Mouse (Mus musculus) neural tube, embryonic 13.5 days (tissue): ENCODE data around the gene Gm43064. TPM values are rescaled to one million over a fixed set of nuclear protein-coding genes. Genes with fewer than 3 reads are reported as not detected.
"Not testable (repeated sequence)": the region's sequence is repeated elsewhere in the genome, so short reads cannot be mapped to it uniquely, and the experiment has no call there.

Experiments
- ATAC-seq: fragments of 200-750 bp; cut with Nextera tagmentation; 2 replicates; pipeline ENCODE4 v1.8.0; 2017; ENCODE audit warnings: low read depth, mild to moderate bottlenecking, moderate TSS enrichment, moderate library complexity
- H3K27ac ChIP-seq: fragments of 300-500 bp; sonication (generic); replicated peaks from 2 replicates; pipeline ENCODE4 v1.5.1; 2015; ENCODE audit warnings: moderate library complexity, mild to moderate bottlenecking, inconsistent platforms
- H3K27me3 ChIP-seq: fragments of 300-500 bp; sonication (generic); 2 replicates; pipeline ENCODE4 v1.6.1; 2015; ENCODE audit warnings: mild to moderate bottlenecking, inconsistent platforms
- H3K36me3 ChIP-seq: fragments of 300-500 bp; sonication (generic); 2 replicates; pipeline ENCODE4 v1.6.1; 2015; ENCODE audit warnings: mild to moderate bottlenecking, inconsistent platforms
- H3K4me1 ChIP-seq: fragments of 300-500 bp; sonication (generic); replicated peaks from 2 replicates; pipeline ENCODE4 v1.6.1; 2015; ENCODE audit warnings: inconsistent platforms
- H3K4me2 ChIP-seq: fragments of 300-500 bp; sonication (generic); 2 replicates; pipeline ENCODE4 v1.6.1; 2015; ENCODE audit warnings: inconsistent platforms, mild to moderate bottlenecking, moderate library complexity
- H3K4me3 ChIP-seq: fragments of 300-500 bp; sonication (generic); 2 replicates; pipeline ENCODE4 v1.5.1; 2015; ENCODE audit warnings: mild to moderate bottlenecking, inconsistent platforms
- H3K9ac ChIP-seq: fragments of 300-500 bp; sonication (generic); 2 replicates; pipeline ENCODE4 v1.6.1; 2015; ENCODE audit warnings: moderate library complexity, mild to moderate bottlenecking, inconsistent platforms
- H3K9me3 ChIP-seq: fragments of 300-500 bp; sonication (generic); 2 replicates; pipeline ENCODE4 v1.6.1; 2016; ENCODE audit warnings: inconsistent platforms
- WGBS: fragments of 180-500 bp; shearing (Covaris S2); methylation state at CpG from one replicate; pipeline ENCODE4 v1.1.7; 2015; 5-methylcytosine and 5-hydroxymethylcytosine counted together
- polyA plus RNA-seq: library from polyadenylated mRNA; unstranded; fragments of >200 nt; fragmentation: Nextera tagmentation; extraction: Ambion mirVana; gene quantifications from 2 replicates; pipeline ENCODE4 v1.2.1, GENCODE M21; 2015

Gene Gm43064
- polyA plus RNA-seq, 1 experiment from 2014 or later: 0.21 TPM

DNA sequence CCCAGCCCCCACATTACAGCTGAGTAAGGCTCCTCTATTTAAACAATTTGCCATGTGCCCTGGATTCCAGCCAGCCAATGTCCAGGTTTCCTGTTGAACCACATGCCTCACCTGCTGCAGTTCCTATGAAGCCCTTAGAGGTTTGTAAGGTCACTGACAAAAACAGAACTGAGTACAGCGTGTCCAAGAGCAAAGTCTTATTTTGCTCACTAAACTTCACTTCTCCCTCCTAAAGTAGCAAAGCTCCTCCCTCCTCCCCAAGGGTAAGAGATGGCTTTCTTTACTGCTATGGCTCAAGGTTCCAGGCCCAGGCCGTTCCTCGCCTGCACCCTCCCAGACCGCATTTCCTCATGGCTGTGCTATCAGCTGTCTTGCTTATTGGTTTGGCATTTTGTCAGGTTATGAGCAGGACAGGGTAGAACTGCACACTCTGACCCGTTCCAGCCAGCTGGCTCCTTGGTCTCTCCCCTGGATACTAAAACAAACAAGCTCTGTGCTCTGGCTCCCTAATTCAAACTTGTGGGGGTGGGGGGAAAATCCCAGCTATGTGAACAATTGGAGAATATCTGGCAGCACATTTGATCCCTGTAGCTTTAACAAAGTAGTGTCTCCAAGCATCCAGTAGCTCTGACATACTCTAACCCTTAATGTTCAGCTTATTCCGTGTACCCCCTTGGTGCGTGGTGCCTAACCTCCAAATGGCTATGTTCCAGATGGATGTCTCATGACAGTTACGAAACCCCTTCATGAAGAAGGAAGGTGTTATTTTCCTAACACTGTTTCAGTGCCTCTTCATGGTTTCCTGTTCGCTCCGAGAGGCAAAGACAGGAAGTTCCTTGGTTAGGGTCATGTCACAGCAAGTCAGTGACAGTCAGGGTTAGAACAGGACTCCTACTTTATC, 7.5 kb upstream of the Gm43064 start:
- H3K9me3 ChIP-seq: no peaks in the 10 kb centered on the region
- H3K27me3 ChIP-seq: 0 out of 2 replicates have a peak, but pooled peaks cover 1% of the 10 kb centered on the region
- H3K36me3 ChIP-seq: peaks cover 45% of the 10 kb centered on the region
- peak overlapping the region; percentile 25 for H3K27ac ChIP-seq
- ATAC-seq: no peak
- no peak overlapping the region for H3K4me2 ChIP-seq
- no peak overlapping the region for H3K4me3 ChIP-seq
- H3K9ac ChIP-seq: no peak overlapping the region
- no peaks in the 10 kb centered on the region for H3K4me1 ChIP-seq
- 83% methylated on average over 10 of the region's 10 CpGs for WGBS

DNA sequence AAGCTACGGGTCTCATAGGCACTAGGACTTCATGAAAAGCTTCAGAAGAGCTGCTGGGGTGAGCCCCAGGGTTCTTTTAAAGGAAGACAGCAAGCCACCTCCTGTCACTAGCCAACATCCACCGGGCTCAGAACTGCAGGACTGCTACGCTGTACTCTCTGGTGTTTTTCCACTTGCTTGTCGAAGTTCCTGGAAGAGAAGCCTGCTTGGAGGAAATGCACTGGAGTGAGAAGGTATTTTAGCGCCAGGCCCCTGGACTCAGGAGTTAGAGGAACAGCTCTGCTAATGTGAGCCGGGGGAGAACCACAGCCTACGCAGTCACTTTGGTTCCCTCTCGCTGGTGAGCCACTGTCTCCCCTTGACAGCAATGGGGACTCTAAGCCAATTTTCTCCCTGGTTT, 6.5 kb upstream of the Gm43064 start:
- H3K27ac ChIP-seq: no peak overlapping the region
- no peak overlapping the region for H3K9ac ChIP-seq
- no peak for ATAC-seq
- H3K9me3 ChIP-seq: no peaks in the 10 kb centered on the region
- peaks cover 5% of the 10 kb centered on the region for H3K4me1 ChIP-seq
- H3K27me3 ChIP-seq: no peaks in the 10 kb centered on the region
- 88% methylated on average over 8 of the region's 8 CpGs for WGBS
- peaks cover 49% of the 10 kb centered on the region for H3K36me3 ChIP-seq
- H3K4me2 ChIP-seq: no peak overlapping the region
- no peak overlapping the region for H3K4me3 ChIP-seq

DNA sequence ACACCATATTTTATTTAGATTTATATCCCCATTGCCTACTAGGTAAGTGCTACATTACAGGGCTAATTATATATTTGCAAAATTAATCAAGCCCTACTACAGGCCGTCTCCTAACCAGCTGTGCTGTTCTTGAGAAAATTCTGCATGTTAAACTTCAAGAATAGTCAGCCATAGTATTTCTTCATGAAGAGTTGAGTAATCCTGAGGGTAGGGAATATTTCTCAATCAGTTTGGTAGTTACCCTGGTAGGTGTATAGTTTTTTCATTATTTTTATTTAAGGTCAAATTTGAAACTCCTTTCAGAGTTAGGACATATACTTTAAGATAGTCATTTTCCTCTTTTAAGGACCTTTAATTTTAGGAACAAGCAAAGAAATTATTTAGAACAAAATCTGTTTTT, 3.7 kb upstream of the Gm43064 start:
- peaks cover 48% of the 10 kb centered on the region for H3K36me3 ChIP-seq
- no peak overlapping the region for H3K4me2 ChIP-seq
- no peaks in the 10 kb centered on the region for H3K27me3 ChIP-seq
- peaks cover 20% of the 10 kb centered on the region for H3K4me1 ChIP-seq
- H3K27ac ChIP-seq: no peak overlapping the region
- WGBS: 94% methylated on average over 1 of the region's 1 CpGs
- no peak overlapping the region for H3K4me3 ChIP-seq
- no peak for ATAC-seq
- H3K9me3 ChIP-seq: no peaks in the 10 kb centered on the region
- no peak overlapping the region for H3K9ac ChIP-seq

DNA sequence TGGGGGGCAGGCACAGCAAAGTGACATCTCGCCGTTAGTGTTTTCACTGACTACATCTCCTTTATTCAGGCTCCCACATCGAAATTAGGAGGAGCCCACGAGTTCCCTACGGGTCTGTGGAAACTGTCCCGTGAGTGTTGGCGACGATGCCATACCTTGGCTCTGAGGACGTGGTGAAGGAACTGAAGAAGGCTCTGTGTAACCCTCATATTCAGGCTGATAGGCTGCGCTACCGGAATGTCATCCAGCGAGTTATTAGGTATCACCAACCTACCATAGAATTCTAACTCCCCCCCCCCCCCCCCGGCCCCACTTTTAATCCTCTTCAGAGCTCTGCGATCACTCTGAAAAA, 402 bp downstream of the Gm43064 start:
- H3K4me3 ChIP-seq: peak overlapping the region; percentile 85
- H3K9me3 ChIP-seq: no peaks in the 10 kb centered on the region
- WGBS: 3% methylated on average over 13 of the region's 14 CpGs
- H3K9ac ChIP-seq: peak overlapping the region; percentile 88
- H3K4me1 ChIP-seq: peaks cover 20% of the 10 kb centered on the region
- peak overlapping the region; percentile 85 for H3K4me2 ChIP-seq
- peaks cover 30% of the 10 kb centered on the region for H3K36me3 ChIP-seq
- H3K27me3 ChIP-seq: no peaks in the 10 kb centered on the region
- H3K27ac ChIP-seq: peak overlapping the region; percentile 91
- ATAC-seq: peak; percentile 79

DNA sequence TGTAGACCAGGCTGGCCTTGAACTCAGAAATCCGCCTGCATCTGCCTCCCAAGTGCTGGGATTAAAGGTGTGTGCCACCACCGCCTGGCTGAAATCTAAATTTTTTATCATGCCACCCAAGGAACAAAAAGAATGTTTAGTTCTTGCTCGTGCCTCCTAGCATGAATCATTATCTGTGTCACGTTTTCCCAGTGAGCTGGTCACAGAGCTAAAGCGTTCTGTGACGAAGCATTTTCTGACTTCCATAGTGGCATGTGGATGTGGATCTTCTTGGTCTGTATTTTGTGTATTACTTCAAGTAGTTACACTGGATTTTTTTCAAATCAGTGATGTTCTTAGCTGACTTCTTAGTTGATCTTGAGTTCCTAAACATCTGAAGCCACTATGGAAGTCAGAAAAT, 1.6 kb downstream of the Gm43064 start:
- no peak overlapping the region for H3K27ac ChIP-seq
- H3K4me1 ChIP-seq: peaks cover 20% of the 10 kb centered on the region
- WGBS: 92% methylated on average over 6 of the region's 6 CpGs

DNA sequence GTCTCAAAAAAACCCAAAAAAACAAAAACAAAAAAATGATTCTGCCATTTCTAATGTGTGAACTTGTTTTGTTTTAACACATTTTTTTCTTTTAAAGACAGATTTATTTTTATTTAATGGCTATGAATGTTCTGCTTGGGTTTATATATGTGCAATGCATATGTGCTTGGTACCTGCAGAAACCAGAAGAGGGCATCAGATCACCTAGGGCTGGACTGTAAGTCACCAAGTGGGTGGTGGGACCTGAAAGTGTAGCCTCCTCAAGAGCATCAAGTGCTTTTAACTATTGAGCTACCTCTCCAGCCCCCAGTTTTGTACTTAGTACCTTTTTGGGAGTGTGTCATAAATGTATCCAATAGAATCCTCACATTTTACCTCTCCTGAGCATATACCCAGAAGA, 18.2 kb downstream of the Gm43064 start:
- Histone ChIP-seq H3K9ac (no peak overlapping the region), H3K4me2 (no peak overlapping the region), H3K27ac (no peak overlapping the region), H3K4me3 (no peak overlapping the region), H3K4me1 (no peaks in the 10 kb centered on the region), H3K9me3 (no peaks in the 10 kb centered on the region), H3K36me3 (peaks cover 9% of the 10 kb centered on the region), H3K27me3 (no peaks in the 10 kb centered on the region)
- no peak for ATAC-seq

More for the DNA sequence above, 1.6 kb downstream of the Gm43064 start:
- Histone ChIP-seq H3K4me3 (no peak overlapping the region), H3K36me3 (peaks cover 37% of the 10 kb centered on the region), H3K9ac (no peak overlapping the region), H3K4me2 (no peak overlapping the region), H3K9me3 (no peaks in the 10 kb centered on the region), H3K27me3 (no peaks in the 10 kb centered on the region)
- ATAC-seq: no peak

DNA sequence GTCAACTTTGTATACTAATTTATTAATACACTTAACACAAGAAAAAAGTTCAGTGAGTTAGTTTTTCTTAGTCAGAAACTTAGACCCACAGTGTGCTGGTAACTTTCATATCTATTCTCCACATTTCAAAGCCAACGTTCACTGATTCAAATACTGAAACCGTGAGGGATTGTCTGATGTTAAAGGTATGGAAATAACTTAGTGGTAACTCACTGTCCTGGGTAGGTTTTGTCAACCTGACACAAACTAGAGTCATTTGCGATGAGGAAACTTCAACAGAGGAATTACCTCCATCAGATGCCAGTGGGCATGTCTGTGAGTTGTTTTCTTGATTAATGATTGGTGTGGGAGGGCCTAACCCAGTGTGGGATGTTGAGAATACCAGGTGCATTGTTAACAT, 19.7 kb downstream of the Gm43064 start:
- no peak overlapping the region for H3K4me2 ChIP-seq
- no peak overlapping the region for H3K27ac ChIP-seq
- H3K36me3 ChIP-seq: no peaks in the 10 kb centered on the region
- no peaks in the 10 kb centered on the region for H3K4me1 ChIP-seq
- no peaks in the 10 kb centered on the region for H3K27me3 ChIP-seq
- WGBS: 87% methylated on average over 3 of the region's 3 CpGs
- no peak overlapping the region for H3K9ac ChIP-seq
- no peak for ATAC-seq
- H3K4me3 ChIP-seq: no peak overlapping the region
- no peaks in the 10 kb centered on the region for H3K9me3 ChIP-seq

DNA sequence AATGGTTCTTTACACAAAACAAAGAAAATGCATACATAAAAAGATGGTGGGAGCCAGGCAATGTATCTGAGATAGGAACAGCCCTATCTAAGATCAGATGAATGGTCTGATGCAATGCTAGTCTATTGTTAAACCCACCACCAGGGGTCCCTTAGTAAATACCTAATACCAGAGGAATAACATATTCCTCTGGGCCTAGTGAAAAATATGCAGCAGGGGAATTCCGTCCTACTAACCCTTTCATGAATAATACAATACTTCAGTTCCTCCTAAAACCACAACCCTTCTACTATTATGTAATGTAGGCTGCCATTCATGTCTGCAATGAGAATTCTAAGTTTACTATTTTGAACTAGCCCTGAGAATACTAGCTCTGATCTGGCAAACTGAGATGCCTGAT, 21.3 kb downstream of the Gm43064 start:
- not testable (repeated sequence) for H3K4me1 ChIP-seq, H3K9me3 ChIP-seq, H3K9ac ChIP-seq, H3K36me3 ChIP-seq, H3K27me3 ChIP-seq, ATAC-seq, H3K4me3 ChIP-seq, H3K27ac ChIP-seq, H3K4me2 ChIP-seq
- 69% methylated on average over 1 of the region's 1 CpGs for WGBS

DNA sequence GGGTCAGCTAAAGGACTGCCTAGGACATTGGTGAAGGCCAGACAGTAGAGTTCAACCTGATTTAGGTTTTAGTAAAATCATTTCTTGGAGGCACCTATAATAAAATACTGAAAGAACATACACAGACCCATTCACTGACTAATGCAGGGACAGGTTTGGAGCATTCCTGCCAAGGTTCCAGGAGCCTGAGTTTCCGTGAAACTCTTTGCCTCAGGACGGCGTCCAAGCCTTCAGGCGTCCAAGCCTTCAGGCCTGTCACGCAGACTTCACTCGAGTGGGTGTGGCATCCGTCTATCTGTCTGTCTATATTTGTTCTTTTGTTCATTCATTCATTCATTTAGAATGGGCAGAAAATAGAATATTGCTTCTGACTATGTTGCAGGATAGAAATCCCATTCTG, 21.8 kb downstream of the Gm43064 start:
- ATAC-seq: no peak
- WGBS: 88% methylated on average over 7 of the region's 7 CpGs

DNA sequence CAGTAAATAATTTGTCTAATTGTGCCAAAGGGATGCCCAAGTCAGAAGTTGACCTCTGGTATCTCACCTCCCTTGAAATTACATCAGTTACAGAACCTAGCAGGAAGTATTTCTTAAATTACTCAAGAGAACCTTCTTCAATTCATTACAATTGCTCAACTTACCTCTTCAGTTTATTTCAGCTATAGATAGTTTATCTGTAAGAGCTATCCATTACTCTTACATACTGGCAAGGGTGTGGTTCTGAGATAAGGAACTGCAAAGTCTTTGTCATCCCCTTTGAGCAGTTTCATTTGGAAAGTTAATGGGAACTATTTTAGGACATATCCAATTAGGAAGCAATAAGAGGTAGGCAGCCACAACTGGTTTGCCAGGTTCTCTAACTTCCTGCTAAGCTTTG, 23.1 kb downstream of the Gm43064 start, which contains the start of gene Bcl2l15:
Gene Bcl2l15 (plus strand): TSS at position 176 of the 400 bp plus-strand sequence.
- H3K27me3 ChIP-seq: no peaks in the 10 kb centered on the region
- H3K9me3 ChIP-seq: no peaks in the 10 kb centered on the region
- no peaks in the 10 kb centered on the region for H3K36me3 ChIP-seq
- no peak within 1 kb of the TSS for H3K9ac ChIP-seq
- no peak within 1 kb of the TSS for H3K4me2 ChIP-seq
- no peaks in the 10 kb centered on the region for H3K4me1 ChIP-seq
- no peak within 1 kb of the TSS for H3K27ac ChIP-seq
- no peak for ATAC-seq
- H3K4me3 ChIP-seq: no peak within 1 kb of the TSS

More for the DNA sequence above, 21.8 kb downstream of the Gm43064 start:
- Histone ChIP-seq H3K4me2 (no peak overlapping the region), H3K9me3 (no peaks in the 10 kb centered on the region), H3K4me3 (no peak overlapping the region), H3K9ac (no peak overlapping the region), H3K27ac (no peak overlapping the region), H3K27me3 (no peaks in the 10 kb centered on the region), H3K4me1 (no peaks in the 10 kb centered on the region), H3K36me3 (no peaks in the 10 kb centered on the region)

DNA sequence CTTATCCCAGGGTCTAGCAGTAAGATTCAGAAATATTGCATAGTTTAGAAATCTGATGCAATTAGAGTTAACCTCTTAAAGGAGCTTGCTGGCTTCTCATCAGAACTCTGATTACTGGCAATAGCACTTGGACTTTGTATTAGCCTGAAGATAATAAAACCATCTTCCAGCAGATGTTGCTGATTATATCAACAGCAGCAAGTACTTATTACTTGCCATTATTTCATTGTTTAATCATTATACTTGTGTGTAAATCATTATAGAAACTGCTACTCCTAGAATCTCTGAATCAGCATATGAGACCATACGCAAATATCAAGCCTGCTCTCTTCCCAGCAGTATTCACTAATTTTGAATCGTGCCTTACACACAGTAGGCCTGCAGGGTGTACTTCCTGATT, 24.6 kb downstream of the Gm43064 start:
- Histone ChIP-seq H3K36me3 (no peaks in the 10 kb centered on the region), H3K9ac (no peak overlapping the region), H3K9me3 (no peaks in the 10 kb centered on the region), H3K4me1 (no peaks in the 10 kb centered on the region), H3K4me3 (no peak overlapping the region), H3K27me3 (no peaks in the 10 kb centered on the region), H3K4me2 (no peak overlapping the region), H3K27ac (no peak overlapping the region)
- ATAC-seq: no peak
- WGBS: 93% methylated on average over 2 of the region's 2 CpGs

DNA sequence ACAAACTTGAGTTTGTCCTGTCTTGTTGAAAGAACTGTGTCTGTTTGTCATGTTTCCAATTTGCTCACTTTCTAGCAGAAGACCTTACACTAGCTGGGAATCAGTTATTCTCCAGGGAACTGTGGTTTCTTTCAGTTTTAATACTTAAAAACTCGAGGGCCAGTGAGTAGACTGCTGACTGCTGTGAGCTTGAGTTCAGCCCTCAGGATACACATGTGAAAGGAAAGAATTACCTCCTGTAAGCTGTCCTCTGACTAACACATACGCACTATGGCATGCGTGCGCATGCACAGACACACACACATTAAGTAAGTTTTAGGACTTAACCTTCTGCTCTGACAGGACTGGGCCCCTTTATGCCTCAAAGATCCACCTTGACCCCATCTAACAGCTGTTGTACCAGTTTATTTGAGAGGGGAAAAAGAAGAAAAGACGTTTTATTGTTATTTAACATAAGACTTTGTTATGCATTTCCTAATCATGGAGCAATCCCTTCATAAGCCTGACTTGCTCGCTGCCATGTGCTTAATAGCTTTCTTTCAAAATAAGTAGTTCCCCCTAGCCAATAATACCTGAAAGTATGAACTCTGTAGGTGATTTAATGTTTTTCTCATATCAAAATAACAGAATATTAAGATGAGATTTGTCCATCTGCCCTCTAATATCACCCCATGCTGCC, 26.0 kb downstream of the Gm43064 start:
- no peaks in the 10 kb centered on the region for H3K27me3 ChIP-seq
- no peak for ATAC-seq
- no peak overlapping the region for H3K4me2 ChIP-seq
- WGBS: 78% methylated on average over 6 of the region's 6 CpGs
- H3K9ac ChIP-seq: no peak overlapping the region
- no peaks in the 10 kb centered on the region for H3K36me3 ChIP-seq
- H3K27ac ChIP-seq: no peak overlapping the region
- no peaks in the 10 kb centered on the region for H3K4me1 ChIP-seq
- no peaks in the 10 kb centered on the region for H3K9me3 ChIP-seq
- no peak overlapping the region for H3K4me3 ChIP-seq
